Mouse (Mus musculus) hindbrain, postnatal 0 days (tissue): ENCODE results near the gene Ypel3. TPM values are rescaled to one million over a fixed set of nuclear protein-coding genes. Genes with fewer than 3 reads are reported as not detected.
"Not testable (repeated sequence)": the region's sequence is repeated elsewhere in the genome, so short reads cannot be mapped to it uniquely, and the experiment has no call there.

ENCODE experiments used
- ATAC-seq: fragments of 200-750 bp; cut with Nextera tagmentation; 2 replicates; pipeline ENCODE4 v1.8.0; 2017; ENCODE audit warnings: mild to moderate bottlenecking, moderate TSS enrichment, moderate library complexity
- DNase-seq: peaks from one replicate; pipeline ENCODE4 v3.0.0-alpha.2; 2015; ENCODE audit warnings: low spot score
- H3K27ac ChIP-seq: fragments of 300-500 bp; sonication (generic); 2 replicates; pipeline ENCODE4 v1.5.1; 2014; ENCODE audit warnings: mild to moderate bottlenecking
- H3K27me3 ChIP-seq: fragments of 300-500 bp; sonication (generic); 2 replicates; pipeline ENCODE4 v1.6.1; 2014; ENCODE audit warnings: low read length, mixed read lengths; ENCODE audit not compliant: insufficient read depth
- H3K36me3 ChIP-seq: fragments of 300-500 bp; sonication (generic); 2 replicates; pipeline ENCODE4 v1.6.1; 2014; ENCODE audit warnings: low read length, mixed read lengths; ENCODE audit not compliant: insufficient read depth
- H3K4me1 ChIP-seq: fragments of 300-500 bp; sonication (generic); 2 replicates; pipeline ENCODE4 v1.6.1; 2014; ENCODE audit warnings: antibody characterized with exemption, low read length, mixed read lengths; ENCODE audit not compliant: insufficient read depth
- H3K4me2 ChIP-seq: fragments of 300-500 bp; sonication (generic); 2 replicates; pipeline ENCODE4 v1.6.1; 2014; ENCODE audit warnings: low read depth, mild to moderate bottlenecking, low read length, moderate library complexity, mixed read lengths
- H3K4me3 ChIP-seq: fragments of 300-500 bp; sonication (generic); 2 replicates; pipeline ENCODE4 v1.5.1; 2014; ENCODE audit warnings: low read length
- H3K9ac ChIP-seq: fragments of 300-500 bp; sonication (generic); replicated peaks from 2 replicates; pipeline ENCODE4 v1.6.1; 2014; ENCODE audit warnings: mild to moderate bottlenecking, low read length, moderate library complexity, mixed read lengths
- H3K9me3 ChIP-seq: fragments of 300-500 bp; sonication (generic); 2 replicates; pipeline ENCODE4 v1.6.1; 2016; ENCODE audit warnings: low read length, mixed read lengths
- CTCF ChIP-seq: IDR thresholded peaks from 2 replicates; pipeline ENCODE4 v1.5.1; 2016; ENCODE audit warnings: antibody characterized with exemption, control low read depth, low read depth
- WGBS: fragments of 180-500 bp; shearing (Covaris S2); extraction: QIAGEN DNeasy Blood & Tissue Kit; methylation state at CpG from one replicate; pipeline ENCODE4 v1.1.7; 2014; 5-methylcytosine and 5-hydroxymethylcytosine counted together
- polyA plus RNA-seq: library from polyadenylated mRNA; unstranded; fragments of >200 nt; fragmentation: Nextera tagmentation; extraction: Ambion mirVana; gene quantifications from 2 replicates; pipeline ENCODE4 v1.2.1, GENCODE M21; 2015
- total RNA-seq: library from RNA; depleted of rRNA; stranded (reverse); fragments of >200 nt; gene quantifications from 2 replicates; pipeline ENCODE4 v1.2.3, GENCODE M21; 2014; rRNA removed

The Ypel3 gene
- 163 and 240 TPM in 2 replicates for total RNA-seq
- polyA plus RNA-seq = 239 and 242 TPM in 2 replicates

GRCm38 (mm10) chr7:126776598-126777057 lies at the start of gene Ypel3:
Ypel3 (plus strand) TSS chr7:126776955.
- TF ChIP-seq CTCF = no peak; the same call in 1 of the 2 replicates
- ATAC-seq = peak; percentile 91

GRCm38 (mm10) chr7:126730256-126730789 lies 46.4 kb upstream of the Ypel3 start:
- H3K9ac ChIP-seq, H3K9me3 ChIP-seq, H3K4me2 ChIP-seq, H3K27me3 ChIP-seq, DNase-seq, H3K4me3 ChIP-seq, H3K27ac ChIP-seq, H3K4me1 ChIP-seq, H3K36me3 ChIP-seq, ATAC-seq: not testable (repeated sequence)
- 82% methylated on average over 4 of the region's 4 CpGs for WGBS

More at GRCm38 (mm10) chr7:126776598-126777057, at the start of gene Ypel3:
- Histone ChIP-seq H3K4me2 (peak within 1 kb of the TSS; percentile 99), H3K27me3 (no peaks in the 10 kb centered on the region), H3K4me3 (peak within 1 kb of the TSS; percentile 82), H3K9ac (peak within 1 kb of the TSS; percentile 97), H3K4me1 (peaks cover 37% of the 10 kb centered on the region), H3K9me3 (no peaks in the 10 kb centered on the region), H3K27ac (peak within 1 kb of the TSS; percentile 92), H3K36me3 (peaks cover 3% of the 10 kb centered on the region; the same call in 1 of the 2 replicates)
- peak; percentile 96 for DNase-seq
- 0% methylated on average over 35 of the region's 37 CpGs for WGBS

GRCm38 (mm10) chr7:126736122-126736521 lies 40.6 kb upstream of the Ypel3 start:
- TF ChIP-seq CTCF = no peak
- Histone ChIP-seq H3K9ac (no peak overlapping the region), H3K4me1 (no peaks in the 10 kb centered on the region; the same call in 1 of the 2 replicates), H3K4me2 (no peak overlapping the region), H3K4me3 (no peak overlapping the region), H3K27ac (no peak overlapping the region), H3K36me3 (no peaks in the 10 kb centered on the region), H3K27me3 (no peaks in the 10 kb centered on the region), H3K9me3 (no peaks in the 10 kb centered on the region)
- 80% methylated on average over 8 of the region's 8 CpGs for WGBS
- ATAC-seq = no peak
- DNase-seq = no peak

- Histone ChIP-seq H3K4me2 (peak overlapping the region; percentile 27), H3K4me3 (no peak overlapping the region), H3K27ac (no peak overlapping the region), H3K27me3 (no peaks in the 10 kb centered on the region), H3K9me3 (no peaks in the 10 kb centered on the region), H3K4me1 (no peaks in the 10 kb centered on the region; the same call in 1 of the 2 replicates), H3K9ac (no peak overlapping the region), H3K36me3 (no peaks in the 10 kb centered on the region)
- TF ChIP-seq CTCF = no peak
- 73% methylated on average over 17 of the region's 17 CpGs for WGBS
- ATAC-seq (no peak), DNase-seq (no peak)
Measured at GRCm38 (mm10) chr7:126739551-126739950, 37.2 kb upstream of the Ypel3 start.

- ATAC-seq = peak; percentile 81
- Histone ChIP-seq H3K27ac (no peak overlapping the region), H3K4me3 (no peak overlapping the region), H3K27me3 (no peaks in the 10 kb centered on the region), H3K36me3 (no peaks in the 10 kb centered on the region), H3K4me2 (peak overlapping the region; percentile 27; the same call in 1 of the 2 replicates), H3K4me1 (no peaks in the 10 kb centered on the region; the same call in 1 of the 2 replicates), H3K9ac (no peak overlapping the region), H3K9me3 (no peaks in the 10 kb centered on the region)
- DNase-seq = peak; percentile 13
- 55% methylated on average over 13 of the region's 13 CpGs for WGBS
- no peak for TF ChIP-seq CTCF
Measured at GRCm38 (mm10) chr7:126740132-126740735, 36.5 kb upstream of the Ypel3 start.

GRCm38 (mm10) chr7:126740977-126741376 lies 35.8 kb upstream of the Ypel3 start:
- Histone ChIP-seq H3K36me3 (no peaks in the 10 kb centered on the region), H3K27ac (no peak overlapping the region), H3K4me1 (no peaks in the 10 kb centered on the region; the same call in 1 of the 2 replicates), H3K4me3 (no peak overlapping the region), H3K9ac (no peak overlapping the region), H3K9me3 (no peaks in the 10 kb centered on the region), H3K27me3 (no peaks in the 10 kb centered on the region), H3K4me2 (no peak overlapping the region)
- DNase-seq = no peak
- WGBS = 76% methylated on average over 5 of the region's 5 CpGs
- TF ChIP-seq CTCF = no peak
- no peak for ATAC-seq

- Histone ChIP-seq H3K9ac (no peak overlapping the region), H3K4me1 (no peaks in the 10 kb centered on the region; the same call in 1 of the 2 replicates), H3K36me3 (no peaks in the 10 kb centered on the region), H3K9me3 (no peaks in the 10 kb centered on the region), H3K27me3 (no peaks in the 10 kb centered on the region), H3K4me3 (no peak overlapping the region), H3K4me2 (no peak overlapping the region), H3K27ac (no peak overlapping the region)
- TF ChIP-seq CTCF = no peak
- DNase-seq (no peak), ATAC-seq (no peak)
- WGBS = 88% methylated on average over 5 of the region's 5 CpGs
Measured at GRCm38 (mm10) chr7:126741452-126741851, 35.3 kb upstream of the Ypel3 start.
